Mouse (Mus musculus): Measurements from ENCODE around the gene Cdk5. TPM values are rescaled to one million over a fixed set of nuclear protein-coding genes. Genes with fewer than 3 reads are reported as not detected.
"Not testable (repeated sequence)": the region's sequence is repeated elsewhere in the genome, so short reads cannot be mapped to it uniquely, and the experiment has no call there.

The Cdk5 gene
- total and polyA plus RNA-seq, 2 experiments = 10.0 to 38.4 TPM

GRCm38 (mm10) chr5:24400911-24401605 lies 22.3 kb downstream of the Cdk5 start:
- peaks cover 2% of the 10 kb centered on the region; the same call in 1 of the 2 replicates for H3K36me3 ChIP-seq (ENCODE audit: control insufficient read depth, insufficient read depth, low read length)
- no peak for DNase-seq (ENCODE audit: extremely low read depth, low read depth, low spot score)
- H3K4me3 ChIP-seq (ENCODE audit: insufficient read depth, low read depth, low read length) = no peak overlapping the region
- TF ChIP-seq CTCF (IDR thresholded peaks at IDR 0.05; ENCODE audit: low read depth, low read length) (no peak), POLR2A (IDR thresholded peaks at IDR 0.05; ENCODE audit: extremely low read depth, insufficient read depth, low read length) (no peak)
- H3K4me1 ChIP-seq (ENCODE audit: control insufficient read depth, insufficient read depth, low read length) = no peaks in the 10 kb centered on the region
- H3K79me2 ChIP-seq (ENCODE audit: control insufficient read depth, insufficient read depth, low read length) = peaks cover 2% of the 10 kb centered on the region; the same call in 1 of the 2 replicates
- H3K9ac ChIP-seq (ENCODE audit: low read depth, low read length) = no peak overlapping the region
- H3K27me3 ChIP-seq (ENCODE audit: control insufficient read depth, insufficient read depth, low read length) = no peaks in the 10 kb centered on the region
- H3K27ac ChIP-seq (replicated peaks; ENCODE audit: insufficient read depth, low read depth, low read length) = no peak overlapping the region
- WGBS = 95% methylated on average over 5 of the region's 5 CpGs

- Histone ChIP-seq H3K27ac (replicated peaks; ENCODE audit: insufficient read depth, low read depth, low read length) (no peak overlapping the region), H3K36me3 (ENCODE audit: control insufficient read depth, insufficient read depth, low read length) (peaks cover 2% of the 10 kb centered on the region; the same call in 1 of the 2 replicates), H3K9ac (ENCODE audit: low read depth, low read length) (no peak overlapping the region), H3K4me3 (ENCODE audit: insufficient read depth, low read depth, low read length) (no peak overlapping the region), H3K4me1 (ENCODE audit: control insufficient read depth, insufficient read depth, low read length) (no peaks in the 10 kb centered on the region), H3K27me3 (ENCODE audit: control insufficient read depth, insufficient read depth, low read length) (no peaks in the 10 kb centered on the region), H3K79me2 (ENCODE audit: control insufficient read depth, insufficient read depth, low read length) (peaks cover 2% of the 10 kb centered on the region; the same call in 1 of the 2 replicates)
- WGBS = 95% methylated on average over 11 of the region's 11 CpGs
- DNase-seq (ENCODE audit: extremely low read depth, low read depth, low spot score) = no peak
- no peak for TF ChIP-seq CTCF (IDR thresholded peaks at IDR 0.05; ENCODE audit: low read depth, low read length)
- no peak for TF ChIP-seq POLR2A (IDR thresholded peaks at IDR 0.05; ENCODE audit: extremely low read depth, insufficient read depth, low read length)
These were observed 23.0 kb downstream of the Cdk5 start for GRCm38 (mm10) chr5:24400362-24400761.

- no peak overlapping the region for H3K27ac ChIP-seq (replicated peaks; ENCODE audit: insufficient read depth, low read depth, low read length)
- H3K4me3 ChIP-seq (ENCODE audit: insufficient read depth, low read depth, low read length) = no peak overlapping the region
- no peak for TF ChIP-seq CTCF (IDR thresholded peaks at IDR 0.05; ENCODE audit: low read depth, low read length)
- TF ChIP-seq POLR2A (IDR thresholded peaks at IDR 0.05; ENCODE audit: extremely low read depth, insufficient read depth, low read length) = no peak
- no peaks in the 10 kb centered on the region for H3K4me1 ChIP-seq (ENCODE audit: control insufficient read depth, insufficient read depth, low read length)
- DNase-seq (ENCODE audit: extremely low read depth, low read depth, low spot score) = no peak
- no peaks in the 10 kb centered on the region for H3K27me3 ChIP-seq (ENCODE audit: control insufficient read depth, insufficient read depth, low read length)
- no peak overlapping the region for H3K9ac ChIP-seq (ENCODE audit: low read depth, low read length)
- peaks cover 2% of the 10 kb centered on the region; the same call in 1 of the 2 replicates for H3K36me3 ChIP-seq (ENCODE audit: control insufficient read depth, insufficient read depth, low read length)
- peaks cover 2% of the 10 kb centered on the region; the same call in 1 of the 2 replicates for H3K79me2 ChIP-seq (ENCODE audit: control insufficient read depth, insufficient read depth, low read length)
- 91% methylated on average over 10 of the region's 10 CpGs for WGBS
These were observed 23.6 kb downstream of the Cdk5 start for GRCm38 (mm10) chr5:24399686-24400085.

- not testable (repeated sequence) for H3K79me2 ChIP-seq (ENCODE audit: control insufficient read depth, insufficient read depth, low read length); H3K9ac ChIP-seq (ENCODE audit: low read depth, low read length); H3K27ac ChIP-seq (replicated peaks; ENCODE audit: insufficient read depth, low read depth, low read length); DNase-seq (ENCODE audit: extremely low read depth, low read depth, low spot score); H3K4me3 ChIP-seq (ENCODE audit: insufficient read depth, low read depth, low read length); H3K27me3 ChIP-seq (ENCODE audit: control insufficient read depth, insufficient read depth, low read length); H3K36me3 ChIP-seq (ENCODE audit: control insufficient read depth, insufficient read depth, low read length); H3K4me1 ChIP-seq (ENCODE audit: control insufficient read depth, insufficient read depth, low read length)
- WGBS = 67% methylated on average over 6 of the region's 6 CpGs
These were observed 27.1 kb downstream of the Cdk5 start for GRCm38 (mm10) chr5:24396254-24396653.

GRCm38 (mm10) chr5:24394165-24394894 lies 29.0 kb downstream of the Cdk5 start:
- peak; percentile 87 for TF ChIP-seq CTCF (IDR thresholded peaks at IDR 0.05; ENCODE audit: low read depth, low read length)
- 0 out of 2 replicates have a peak, but pooled peaks have one; percentile 5 for TF ChIP-seq POLR2A (IDR thresholded peaks at IDR 0.05; ENCODE audit: extremely low read depth, insufficient read depth, low read length)
- H3K27me3 ChIP-seq (ENCODE audit: control insufficient read depth, insufficient read depth, low read length) = no peaks in the 10 kb centered on the region
- peaks cover 2% of the 10 kb centered on the region; the same call in 1 of the 2 replicates for H3K4me1 ChIP-seq (ENCODE audit: control insufficient read depth, insufficient read depth, low read length)
- H3K9ac ChIP-seq (ENCODE audit: low read depth, low read length) = peak overlapping the region; percentile 78
- H3K4me3 ChIP-seq (ENCODE audit: insufficient read depth, low read depth, low read length) = peak overlapping the region; percentile 64
- peaks cover 2% of the 10 kb centered on the region; the same call in 1 of the 2 replicates for H3K79me2 ChIP-seq (ENCODE audit: control insufficient read depth, insufficient read depth, low read length)
- under 1% methylated on average over 36 of the region's 36 CpGs for WGBS
- H3K36me3 ChIP-seq (ENCODE audit: control insufficient read depth, insufficient read depth, low read length) = no peaks in the 10 kb centered on the region
- H3K27ac ChIP-seq (replicated peaks; ENCODE audit: insufficient read depth, low read depth, low read length) = peak overlapping the region; percentile 94
- DNase-seq (ENCODE audit: extremely low read depth, low read depth, low spot score) = peak; percentile 99

Measured in liver, adult 2 months (tissue).